Mouse (Mus musculus): Measurements from ENCODE around the gene Fcrl5.

DNA sequence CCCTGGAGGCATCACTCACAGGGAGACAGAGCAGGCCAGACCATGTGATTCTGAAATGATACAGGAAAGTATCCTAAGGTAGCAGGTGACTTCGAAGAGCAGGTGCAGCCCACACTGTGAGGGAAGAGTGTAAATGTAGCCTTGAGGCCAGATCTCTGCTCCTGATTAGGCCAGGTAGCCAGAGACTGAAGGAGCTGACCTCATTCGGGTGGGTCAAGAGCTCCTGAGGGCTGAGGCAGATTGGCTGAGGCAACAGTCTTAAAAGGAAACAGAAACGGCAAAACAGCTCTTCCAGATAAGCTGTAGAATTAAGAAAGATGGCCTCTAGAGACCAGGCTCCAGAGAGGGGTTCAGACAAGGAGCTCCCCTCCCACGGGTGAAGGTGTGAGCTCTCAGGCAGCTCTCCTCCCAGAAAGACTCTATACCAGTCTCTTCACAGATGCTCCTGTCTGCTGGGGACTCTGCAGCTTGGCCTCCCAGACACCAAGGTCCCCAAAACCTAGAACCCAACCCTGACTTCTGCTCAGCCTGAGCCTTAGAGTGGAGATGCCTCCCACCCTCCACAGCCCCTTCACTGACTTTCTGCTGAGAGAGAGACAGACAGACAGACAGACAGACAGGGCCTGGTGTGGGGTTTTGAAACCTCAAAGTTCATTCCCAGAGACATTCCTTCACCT is 69.3 kb downstream of the Fcrl5 start:
- TF ChIP-seq POLR2A (IDR thresholded peaks at IDR 0.05; ENCODE audit: borderline replicate concordance, control insufficient read depth, low read depth, low read length) (no peak), CTCF (IDR thresholded peaks at IDR 0.05; ENCODE audit: control insufficient read depth, insufficient read depth, low read length) (no peak)

Data from bone marrow, adult 2 months (tissue).